Mouse (Mus musculus) lung, postnatal 0 days (tissue): Measurements from ENCODE around the gene Lpp. TPM values are rescaled to one million over a fixed set of nuclear protein-coding genes. Genes with fewer than 3 reads are reported as not detected.

Experiments used
- ATAC-seq: fragments of 200-750 bp; cut with Nextera tagmentation; 2 replicates; pipeline ENCODE4 v1.8.0; 2017; ENCODE audit warnings: moderate library complexity
- DNase-seq: peaks from one replicate; pipeline ENCODE4 v3.0.0-alpha.2; 2016; ENCODE audit warnings: low spot score
- H3K27ac ChIP-seq: fragments of 300-500 bp; sonication (generic); 2 replicates; pipeline ENCODE4 v1.5.1; 2014; ENCODE audit warnings: antibody characterized with exemption, mild to moderate bottlenecking, low read length, mixed read lengths
- H3K27me3 ChIP-seq: fragments of 300-500 bp; sonication (generic); replicated peaks from 2 replicates; pipeline ENCODE4 v1.6.1; 2014; ENCODE audit warnings: low read length, mixed read lengths; ENCODE audit not compliant: insufficient read depth
- H3K36me3 ChIP-seq: fragments of 300-500 bp; sonication (generic); 2 replicates; pipeline ENCODE4 v1.6.1; 2014; ENCODE audit warnings: low read length, mixed read lengths; ENCODE audit not compliant: insufficient read depth
- H3K4me1 ChIP-seq: fragments of 300-500 bp; sonication (generic); 2 replicates; pipeline ENCODE4 v1.6.1; 2014; ENCODE audit warnings: antibody characterized with exemption, low read depth, low read length, mixed read lengths; ENCODE audit not compliant: insufficient read depth
- H3K4me2 ChIP-seq: fragments of 300-500 bp; sonication (generic); replicated peaks from 2 replicates; pipeline ENCODE4 v1.6.1; 2014; ENCODE audit warnings: low read depth, mild to moderate bottlenecking, low read length, moderate library complexity, mixed read lengths
- H3K4me3 ChIP-seq: fragments of 300-500 bp; sonication (generic); 2 replicates; pipeline ENCODE4 v1.5.1; 2014; ENCODE audit warnings: low read depth, low read length
- H3K9ac ChIP-seq: fragments of 300-500 bp; sonication (generic); replicated peaks from 2 replicates; pipeline ENCODE4 v1.6.1; 2014; ENCODE audit warnings: low read depth, mild to moderate bottlenecking
- H3K9me3 ChIP-seq: fragments of 300-500 bp; sonication (generic); 2 replicates; pipeline ENCODE4 v1.6.1; 2016; ENCODE audit warnings: low read length, mixed read lengths
- CTCF ChIP-seq: IDR thresholded peaks from 2 replicates; pipeline ENCODE4 v1.5.1; 2016; ENCODE audit warnings: antibody characterized with exemption, mild to moderate bottlenecking
- EP300 ChIP-seq: IDR thresholded peaks from 2 replicates; pipeline ENCODE4 v1.6.1; 2016; ENCODE audit warnings: antibody characterized with exemption, mild to moderate bottlenecking, control low read depth
- WGBS: fragments of 180-500 bp; shearing (Covaris S2); extraction: QIAGEN DNeasy Blood & Tissue Kit; methylation state at CpG from one replicate; pipeline ENCODE4 v1.1.7; 2014; 5-methylcytosine and 5-hydroxymethylcytosine counted together
- polyA plus RNA-seq: library from polyadenylated mRNA; unstranded; fragments of >200 nt; fragmentation: Nextera tagmentation; extraction: Ambion mirVana; gene quantifications from 2 replicates; pipeline ENCODE4 v1.2.1, GENCODE M21; 2015

Gene Lpp
- polyA plus RNA-seq, 1 experiment from 2014 or later: 36.8 TPM

DNA sequence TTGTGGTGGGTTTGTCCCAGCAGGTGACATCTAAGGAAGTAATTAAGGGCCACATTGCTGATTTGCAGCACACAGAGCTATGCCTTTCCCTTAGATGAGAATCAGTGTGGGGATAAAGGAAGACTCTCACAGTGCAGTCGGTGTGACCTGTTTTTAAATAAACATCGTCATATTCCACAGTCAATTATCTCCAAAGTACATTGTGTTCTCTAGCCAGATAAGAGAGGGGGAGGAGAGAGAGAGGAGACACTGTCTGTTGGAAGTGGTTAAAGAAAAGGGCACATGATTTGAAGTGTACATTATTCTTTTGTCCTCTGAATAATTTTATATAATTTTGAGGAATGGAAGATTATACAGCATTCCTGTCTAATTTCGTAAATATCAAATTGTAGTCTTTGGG is 388.6 kb downstream of the Lpp start:
- ATAC-seq: peak; percentile 23; the same call in 1 of the 2 replicates
- H3K36me3 ChIP-seq: no peaks in the 10 kb centered on the region
- DNase-seq: peak; percentile 49
- no peak overlapping the region for H3K4me2 ChIP-seq
- H3K4me1 ChIP-seq: no peaks in the 10 kb centered on the region
- H3K27ac ChIP-seq: no peak overlapping the region
- TF ChIP-seq CTCF (no peak), EP300 (peak; percentile 82)
- H3K4me3 ChIP-seq: no peak overlapping the region
- H3K9ac ChIP-seq: no peak overlapping the region
- H3K9me3 ChIP-seq: no peaks in the 10 kb centered on the region
- WGBS: 48% methylated on average over 3 of the region's 3 CpGs
- H3K27me3 ChIP-seq: no peaks in the 10 kb centered on the region

DNA sequence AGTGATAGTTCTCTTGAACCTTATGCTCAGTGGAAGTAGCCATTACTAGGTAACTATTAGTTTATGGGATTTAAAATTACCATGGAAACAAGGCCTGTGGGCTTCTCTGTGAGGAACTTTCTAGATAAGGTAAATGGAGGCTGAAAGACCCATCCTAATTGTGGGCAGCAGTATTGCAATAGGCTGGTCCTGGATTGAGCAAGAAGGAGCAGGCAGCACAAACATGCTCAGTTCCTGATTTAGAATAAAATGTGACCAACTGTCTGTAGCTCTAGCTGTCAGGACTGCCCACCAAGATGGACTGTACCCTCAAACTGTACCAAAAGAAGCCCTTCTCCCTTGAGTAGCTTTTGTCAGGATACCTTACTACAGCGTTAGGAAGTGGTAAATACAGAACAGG is 392.3 kb downstream of the Lpp start:
- no peaks in the 10 kb centered on the region for H3K36me3 ChIP-seq
- no peak overlapping the region for H3K4me3 ChIP-seq
- no peak overlapping the region for H3K27ac ChIP-seq
- H3K9me3 ChIP-seq: no peaks in the 10 kb centered on the region
- no peak overlapping the region for H3K4me2 ChIP-seq
- H3K9ac ChIP-seq: no peak overlapping the region
- DNase-seq (no peak), ATAC-seq (no peak)
- WGBS: 97% methylated on average over 1 of the region's 1 CpGs
- TF ChIP-seq CTCF (no peak), EP300 (no peak)
- no peaks in the 10 kb centered on the region for H3K27me3 ChIP-seq
- no peaks in the 10 kb centered on the region for H3K4me1 ChIP-seq

DNA sequence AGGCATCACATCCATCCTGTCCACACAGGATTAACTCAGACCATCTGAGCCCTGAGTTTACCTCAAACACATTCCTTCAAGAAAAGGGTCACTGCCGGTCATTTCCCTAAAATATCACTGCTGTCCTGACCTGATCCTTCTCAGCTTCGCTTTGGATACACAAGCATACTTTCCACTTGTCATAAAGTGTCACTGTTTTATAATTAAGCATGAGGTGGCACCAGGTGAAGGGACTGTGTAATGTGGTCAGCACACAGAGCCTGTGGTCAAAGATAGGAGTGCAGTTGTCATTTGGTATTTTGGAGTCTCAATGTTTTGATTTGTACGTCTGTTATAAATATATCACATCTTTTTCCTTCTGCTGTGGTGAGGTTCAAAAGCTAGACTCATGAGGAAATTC is 395.7 kb downstream of the Lpp start:
- Histone ChIP-seq H3K9ac (no peak overlapping the region), H3K36me3 (no peaks in the 10 kb centered on the region), H3K9me3 (no peaks in the 10 kb centered on the region), H3K27ac (no peak overlapping the region), H3K4me3 (no peak overlapping the region), H3K4me1 (no peaks in the 10 kb centered on the region), H3K27me3 (no peaks in the 10 kb centered on the region), H3K4me2 (no peak overlapping the region)
- WGBS: 75% methylated on average over 3 of the region's 3 CpGs
- no peak for DNase-seq
- ATAC-seq: no peak
- TF ChIP-seq CTCF (no peak), EP300 (no peak)

DNA sequence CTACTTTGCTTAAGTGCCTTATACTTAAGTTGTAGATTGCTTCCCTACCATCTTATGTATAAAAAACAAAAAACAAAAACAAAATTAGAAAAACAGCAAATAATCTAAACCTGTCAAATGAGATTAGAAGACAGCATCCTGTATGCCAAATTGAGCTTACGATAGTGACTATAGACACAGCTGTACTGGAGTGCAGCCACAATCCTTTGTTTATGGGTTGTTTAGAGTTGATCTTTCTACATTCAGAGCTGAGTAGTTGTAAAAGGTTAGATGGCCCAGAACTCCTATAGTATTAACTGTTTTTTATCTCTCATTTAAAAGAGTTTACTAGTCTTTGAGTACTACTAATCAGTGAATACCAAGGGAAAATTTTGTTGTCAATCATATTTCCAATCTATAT is 398.1 kb downstream of the Lpp start:
- Histone ChIP-seq H3K4me1 (no peaks in the 10 kb centered on the region), H3K4me3 (no peak overlapping the region), H3K36me3 (no peaks in the 10 kb centered on the region), H3K4me2 (no peak overlapping the region), H3K9ac (no peak overlapping the region), H3K27me3 (no peaks in the 10 kb centered on the region), H3K9me3 (no peaks in the 10 kb centered on the region), H3K27ac (no peak overlapping the region)
- WGBS: 67% methylated on average over 1 of the region's 1 CpGs
- ATAC-seq (no peak), DNase-seq (peak; percentile 10)
- no peak for TF ChIP-seq EP300
- no peak for TF ChIP-seq CTCF

DNA sequence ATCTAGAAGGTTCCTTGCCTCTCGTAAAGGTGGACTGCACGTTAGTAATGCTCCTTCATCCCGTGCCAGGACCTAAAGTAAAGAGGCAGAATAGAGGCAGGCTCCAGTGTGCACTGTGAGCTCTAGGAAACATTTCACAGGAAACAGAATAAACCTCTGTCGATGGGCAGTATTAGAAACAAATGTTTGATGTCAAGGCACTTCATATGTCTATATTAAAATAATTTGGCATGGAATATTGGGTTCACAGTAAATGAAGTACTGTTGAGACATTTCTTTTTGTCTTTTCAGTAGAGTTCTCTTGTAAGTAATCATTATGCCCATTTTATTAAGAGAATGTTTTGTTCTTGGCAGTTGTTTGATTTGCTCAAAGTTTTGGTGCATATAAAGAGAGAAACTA is 398.7 kb downstream of the Lpp start:
- DNase-seq (peak; percentile 78), ATAC-seq (peak; percentile 73)
- Histone ChIP-seq H3K4me1 (no peaks in the 10 kb centered on the region), H3K27me3 (no peaks in the 10 kb centered on the region), H3K9me3 (no peaks in the 10 kb centered on the region), H3K9ac (no peak overlapping the region), H3K4me2 (no peak overlapping the region), H3K27ac (no peak overlapping the region), H3K36me3 (no peaks in the 10 kb centered on the region), H3K4me3 (no peak overlapping the region)
- WGBS: 64% methylated on average over 4 of the region's 4 CpGs
- TF ChIP-seq CTCF (no peak), EP300 (peak; percentile 84)

DNA sequence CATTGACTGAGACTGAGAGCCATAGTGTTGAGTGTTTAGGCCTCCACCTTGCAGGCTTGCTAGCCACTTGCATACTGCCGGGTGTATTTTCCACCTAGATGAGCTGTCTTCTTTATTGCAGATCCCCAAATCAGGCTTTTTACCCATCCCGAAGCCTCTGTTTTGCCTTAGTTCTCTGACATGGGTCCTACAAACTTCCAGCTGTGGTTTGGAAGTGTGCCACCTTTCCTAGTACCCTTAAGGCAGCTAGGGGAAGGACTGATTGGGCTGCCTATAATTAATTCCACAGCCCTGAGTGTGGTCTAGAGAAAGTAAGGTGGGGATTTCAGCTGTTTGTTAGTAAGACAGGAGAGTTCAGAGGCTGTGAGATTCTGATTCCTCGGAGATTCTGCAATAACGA is 399.5 kb downstream of the Lpp start:
- Histone ChIP-seq H3K9ac (no peak overlapping the region), H3K4me3 (no peak overlapping the region), H3K4me1 (no peaks in the 10 kb centered on the region), H3K27me3 (no peaks in the 10 kb centered on the region), H3K4me2 (no peak overlapping the region), H3K9me3 (no peaks in the 10 kb centered on the region), H3K36me3 (no peaks in the 10 kb centered on the region), H3K27ac (no peak overlapping the region; the same call in 1 of the 2 replicates)
- ATAC-seq (no peak), DNase-seq (no peak)
- TF ChIP-seq CTCF (no peak), EP300 (no peak)
- 76% methylated on average over 4 of the region's 4 CpGs for WGBS

DNA sequence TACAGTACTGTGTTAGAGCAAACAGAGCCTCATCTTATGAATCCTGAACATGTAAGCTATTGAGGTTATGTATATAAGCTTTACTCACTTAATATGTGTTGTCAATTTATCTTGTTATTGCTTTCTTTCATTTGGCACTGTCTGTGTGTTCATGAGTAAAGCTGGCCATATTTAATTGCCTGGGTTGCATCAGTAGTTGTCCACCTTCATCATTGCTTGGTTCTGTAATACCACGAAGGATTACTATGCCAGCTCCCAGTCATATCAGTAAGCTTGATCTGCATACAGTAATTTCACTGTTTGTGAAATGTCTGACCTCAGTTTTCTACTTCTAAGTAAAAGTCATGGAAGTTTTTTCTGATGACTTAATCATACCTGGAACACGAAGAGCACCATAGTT is 401.4 kb downstream of the Lpp start:
- Histone ChIP-seq H3K36me3 (no peaks in the 10 kb centered on the region), H3K27me3 (no peaks in the 10 kb centered on the region), H3K4me1 (no peaks in the 10 kb centered on the region), H3K9ac (no peak overlapping the region), H3K4me3 (no peak overlapping the region), H3K4me2 (no peak overlapping the region), H3K27ac (no peak overlapping the region), H3K9me3 (no peaks in the 10 kb centered on the region)
- TF ChIP-seq EP300: no peak
- TF ChIP-seq CTCF: no peak
- no peak for DNase-seq
- ATAC-seq: no peak
- 71% methylated on average over 2 of the region's 2 CpGs for WGBS
